Mouse (Mus musculus): Measurements from ENCODE around the gene Coro2b. TPM values are rescaled to one million over a fixed set of nuclear protein-coding genes. Genes with fewer than 3 reads are reported as not detected.

The Coro2b gene
- polyA plus RNA-seq, 1 experiment: 3.1 TPM

GRCm38 (mm10) chr9:62531459-62532275 lies 5.2 kb downstream of the Coro2b start:
- H3K9ac ChIP-seq (ENCODE audit: low read depth, poor library complexity, severe bottlenecking): no peak overlapping the region
- no peaks in the 10 kb centered on the region for H3K9me3 ChIP-seq (replicated peaks; ENCODE audit: control insufficient read depth, insufficient read depth, low read length, poor library complexity, severe bottlenecking)
- H3K4me1 ChIP-seq (ENCODE audit: control insufficient read depth, insufficient read depth, low read length): peaks cover 10% of the 10 kb centered on the region
- H3K27ac ChIP-seq (ENCODE audit: insufficient read depth, low read length): no peak overlapping the region
- H3K27me3 ChIP-seq (ENCODE audit: control insufficient read depth, insufficient read depth, low read length, poor library complexity, severe bottlenecking): no peaks in the 10 kb centered on the region
- no peaks in the 10 kb centered on the region for H3K36me3 ChIP-seq (ENCODE audit: control insufficient read depth, insufficient read depth, low read length, poor library complexity, severe bottlenecking)
- peak overlapping the region; percentile 32 for H3K4me3 ChIP-seq (ENCODE audit: low read depth, low read length)
- TF ChIP-seq POLR2A (IDR thresholded peaks at IDR 0.05; ENCODE audit: insufficient read depth, low read length) (no peak), EP300 (IDR thresholded peaks at IDR 0.05; ENCODE audit: insufficient read depth, low read depth, low read length) (0 out of 2 replicates have a peak, but pooled peaks have one; percentile 43)

- Histone ChIP-seq H3K4me3 (ENCODE audit: low read depth, low read length) (no peak overlapping the region), H3K9me3 (replicated peaks; ENCODE audit: control insufficient read depth, insufficient read depth, low read length, poor library complexity, severe bottlenecking) (no peaks in the 10 kb centered on the region), H3K27me3 (ENCODE audit: control insufficient read depth, insufficient read depth, low read length, poor library complexity, severe bottlenecking) (no peaks in the 10 kb centered on the region), H3K27ac (ENCODE audit: insufficient read depth, low read length) (no peak overlapping the region), H3K36me3 (ENCODE audit: control insufficient read depth, insufficient read depth, low read length, poor library complexity, severe bottlenecking) (no peaks in the 10 kb centered on the region), H3K9ac (ENCODE audit: low read depth, poor library complexity, severe bottlenecking) (no peak overlapping the region), H3K4me1 (ENCODE audit: control insufficient read depth, insufficient read depth, low read length) (peaks cover 18% of the 10 kb centered on the region)
- TF ChIP-seq CTCF (IDR thresholded peaks at IDR 0.05; ENCODE audit: low read depth, low read length) (no peak), POLR2A (IDR thresholded peaks at IDR 0.05; ENCODE audit: insufficient read depth, low read length) (no peak), EP300 (IDR thresholded peaks at IDR 0.05; ENCODE audit: insufficient read depth, low read depth, low read length) (no peak)
Measured at GRCm38 (mm10) chr9:62528527-62528926, 8.3 kb downstream of the Coro2b start.

GRCm38 (mm10) chr9:62526858-62527257 lies 10.0 kb downstream of the Coro2b start:
- peaks cover 20% of the 10 kb centered on the region for H3K4me1 ChIP-seq (ENCODE audit: control insufficient read depth, insufficient read depth, low read length)

GRCm38 (mm10) chr9:62526451-62526850 lies 10.4 kb downstream of the Coro2b start:
- TF ChIP-seq EP300 (IDR thresholded peaks at IDR 0.05; ENCODE audit: insufficient read depth, low read depth, low read length) (no peak), CTCF (IDR thresholded peaks at IDR 0.05; ENCODE audit: low read depth, low read length) (no peak), POLR2A (IDR thresholded peaks at IDR 0.05; ENCODE audit: insufficient read depth, low read length) (no peak)
- Histone ChIP-seq H3K4me3 (ENCODE audit: low read depth, low read length) (no peak overlapping the region), H3K9me3 (replicated peaks; ENCODE audit: control insufficient read depth, insufficient read depth, low read length, poor library complexity, severe bottlenecking) (no peaks in the 10 kb centered on the region), H3K27ac (ENCODE audit: insufficient read depth, low read length) (no peak overlapping the region), H3K4me1 (ENCODE audit: control insufficient read depth, insufficient read depth, low read length) (peaks cover 19% of the 10 kb centered on the region), H3K27me3 (ENCODE audit: control insufficient read depth, insufficient read depth, low read length, poor library complexity, severe bottlenecking) (no peaks in the 10 kb centered on the region), H3K9ac (ENCODE audit: low read depth, poor library complexity, severe bottlenecking) (no peak overlapping the region), H3K36me3 (ENCODE audit: control insufficient read depth, insufficient read depth, low read length, poor library complexity, severe bottlenecking) (no peaks in the 10 kb centered on the region)

More at GRCm38 (mm10) chr9:62526858-62527257, 10.0 kb downstream of the Coro2b start:
- Histone ChIP-seq H3K36me3 (ENCODE audit: control insufficient read depth, insufficient read depth, low read length, poor library complexity, severe bottlenecking) (no peaks in the 10 kb centered on the region), H3K4me3 (ENCODE audit: low read depth, low read length) (no peak overlapping the region), H3K27ac (ENCODE audit: insufficient read depth, low read length) (no peak overlapping the region), H3K9ac (ENCODE audit: low read depth, poor library complexity, severe bottlenecking) (no peak overlapping the region), H3K9me3 (replicated peaks; ENCODE audit: control insufficient read depth, insufficient read depth, low read length, poor library complexity, severe bottlenecking) (no peaks in the 10 kb centered on the region), H3K27me3 (ENCODE audit: control insufficient read depth, insufficient read depth, low read length, poor library complexity, severe bottlenecking) (no peaks in the 10 kb centered on the region)
- TF ChIP-seq POLR2A (IDR thresholded peaks at IDR 0.05; ENCODE audit: insufficient read depth, low read length): no peak
- TF ChIP-seq EP300 (IDR thresholded peaks at IDR 0.05; ENCODE audit: insufficient read depth, low read depth, low read length): no peak
- TF ChIP-seq CTCF (IDR thresholded peaks at IDR 0.05; ENCODE audit: low read depth, low read length): no peak

GRCm38 (mm10) chr9:62524761-62525308 lies 12.0 kb downstream of the Coro2b start:
- no peak overlapping the region for H3K27ac ChIP-seq (ENCODE audit: insufficient read depth, low read length)
- no peaks in the 10 kb centered on the region for H3K27me3 ChIP-seq (ENCODE audit: control insufficient read depth, insufficient read depth, low read length, poor library complexity, severe bottlenecking)
- no peak overlapping the region for H3K9ac ChIP-seq (ENCODE audit: low read depth, poor library complexity, severe bottlenecking)
- no peaks in the 10 kb centered on the region for H3K9me3 ChIP-seq (replicated peaks; ENCODE audit: control insufficient read depth, insufficient read depth, low read length, poor library complexity, severe bottlenecking)
- H3K4me3 ChIP-seq (ENCODE audit: low read depth, low read length): no peak overlapping the region
- no peaks in the 10 kb centered on the region for H3K36me3 ChIP-seq (ENCODE audit: control insufficient read depth, insufficient read depth, low read length, poor library complexity, severe bottlenecking)
- TF ChIP-seq EP300 (IDR thresholded peaks at IDR 0.05; ENCODE audit: insufficient read depth, low read depth, low read length) (no peak), CTCF (IDR thresholded peaks at IDR 0.05; ENCODE audit: low read depth, low read length) (no peak), POLR2A (IDR thresholded peaks at IDR 0.05; ENCODE audit: insufficient read depth, low read length) (no peak)
- peaks cover 18% of the 10 kb centered on the region for H3K4me1 ChIP-seq (ENCODE audit: control insufficient read depth, insufficient read depth, low read length)

All from ES-Bruce4 (cell line).